Comparison of ENCODE assay signal across 8 mouse cellular contexts in the genomic region with DNA sequence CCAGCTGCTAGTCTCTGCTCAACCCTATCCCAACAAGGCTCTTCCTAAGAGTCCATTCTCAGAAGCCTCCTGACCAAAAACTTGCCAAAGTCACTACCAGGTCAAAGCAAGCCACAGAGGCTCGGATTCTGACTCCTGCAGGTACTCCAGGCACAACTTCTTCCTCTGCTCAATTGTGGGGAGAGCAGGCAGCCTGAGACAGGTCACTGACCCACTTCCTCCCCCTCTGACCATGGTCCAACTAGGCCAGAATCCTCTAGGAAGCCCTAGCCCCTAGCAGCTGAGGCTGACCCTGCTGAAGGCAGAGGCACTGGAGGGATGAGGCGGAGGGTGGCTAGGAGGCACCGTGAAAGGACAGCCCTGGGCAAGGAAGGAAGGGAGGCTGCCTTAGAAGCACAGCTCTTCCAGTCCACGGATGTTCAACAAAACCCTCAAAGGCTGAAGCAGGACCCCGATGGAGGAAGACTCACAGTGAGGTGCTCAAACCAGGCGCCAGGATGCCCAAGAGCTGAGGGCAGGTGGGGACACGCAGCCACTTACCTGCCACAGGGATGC. TPM values are rescaled to one million over a fixed set of nuclear protein-coding genes. Genes with fewer than 3 reads are reported as not detected.
DNase-seq lines count a peak whose midpoint lies in the region; ATAC-seq and TF ChIP-seq lines count a peak whose summit lies in the region.

No protein-coding gene starts in this region.

- peak overlapping the region; percentile 10 for H3ac ChIP-seq in myocyte (ENCODE audit: control insufficient read depth, insufficient read length)

- peaks cover 46% of the 10 kb centered on the region for H3K79me2 ChIP-seq in myocyte (ENCODE audit: control insufficient read depth, insufficient read depth)

- no peaks in the 10 kb centered on the region for H3K36me3 ChIP-seq in lung, embryonic 15.5 days
- H3K36me3 ChIP-seq in kidney, embryonic 14.5 days (ENCODE audit: control insufficient read depth, insufficient read depth, low read length): no peaks in the 10 kb centered on the region; the same call in 1 of the 2 replicates
- no peaks in the 10 kb centered on the region for H3K36me3 ChIP-seq in myocyte (ENCODE audit: control insufficient read depth, insufficient read depth)

- peak overlapping the region; percentile 51 for H3K9ac ChIP-seq in lung, embryonic 15.5 days
- H3K9ac ChIP-seq in kidney, embryonic 14.5 days (ENCODE audit: low read depth, low read length): peak overlapping the region; percentile 49

- TF ChIP-seq CTCF in embryonic fibroblast, embryonic 13.5 days (IDR thresholded peaks at IDR 0.05; ENCODE audit: borderline replicate concordance, insufficient read depth, low read length): no peak

- peak overlapping the region; percentile 93 for H3K27ac ChIP-seq in lung, embryonic 15.5 days
- peak overlapping the region; percentile 70 for H3K27ac ChIP-seq in embryonic fibroblast, embryonic 13.5 days (ENCODE audit: insufficient read depth, low read length)
- H3K27ac ChIP-seq in kidney, embryonic 14.5 days (ENCODE audit: low read depth, low read length): peak overlapping the region; percentile 62; the same call in 1 of the 2 replicates

- H3K9me3 ChIP-seq in lung, embryonic 15.5 days: no peaks in the 10 kb centered on the region
- H3K9me3 ChIP-seq in kidney, embryonic 14.5 days (ENCODE audit: control insufficient read depth, low read length): no peaks in the 10 kb centered on the region

- no peak for DNase-seq in lung, postnatal 36 days
- no peak for DNase-seq in left cerebral cortex, adult 18-20 months (ENCODE audit: low spot score in 2 of 2)
- no peak for DNase-seq in spleen, postnatal 4 days (ENCODE audit: low spot score in 2 of 2)
- no peak for DNase-seq in cerebellum, postnatal 14 days

- no peak for TF ChIP-seq POLR2A in embryonic fibroblast, embryonic 13.5 days (IDR thresholded peaks at IDR 0.05; ENCODE audit: low read depth, low read length)
- no peak for TF ChIP-seq POLR2A in myocyte (IDR thresholded peaks at IDR 0.05; ENCODE audit: insufficient read length, low read depth)

- WGBS in lung, embryonic 15.5 days: 39% methylated on average over 7 of the region's 7 CpGs
- 63% methylated on average over 7 of the region's 7 CpGs for WGBS in kidney, embryonic 14.5 days

- ATAC-seq in lung, embryonic 15.5 days (ENCODE audit: borderline replicate concordance, extremely low read depth, low FRiP score, low TSS enrichment): no peak
- ATAC-seq in kidney, embryonic 14.5 days (ENCODE audit: low FRiP score, low TSS enrichment): no peak

- H3K4me2 ChIP-seq in lung, embryonic 15.5 days: peak overlapping the region; percentile 89
- peak overlapping the region; percentile 56 for H3K4me2 ChIP-seq in kidney, embryonic 14.5 days (replicated peaks; ENCODE audit: low read depth, low read length)
- H3K4me2 ChIP-seq in myocyte (ENCODE audit: low read depth): peak overlapping the region; percentile 97

- H3K27me3 ChIP-seq in lung, embryonic 15.5 days: no peaks in the 10 kb centered on the region
- H3K27me3 ChIP-seq in kidney, embryonic 14.5 days (ENCODE audit: control insufficient read depth, insufficient read depth, low read length): no peaks in the 10 kb centered on the region
- no peaks in the 10 kb centered on the region for H3K27me3 ChIP-seq in myocyte (ENCODE audit: control insufficient read depth, insufficient read depth, insufficient read length)

- peaks cover 85% of the 10 kb centered on the region for H3K4me1 ChIP-seq in lung, embryonic 15.5 days
- peaks cover 26% of the 10 kb centered on the region for H3K4me1 ChIP-seq in embryonic fibroblast, embryonic 13.5 days (ENCODE audit: control insufficient read depth, insufficient read depth, low read length)
- H3K4me1 ChIP-seq in kidney, embryonic 14.5 days (ENCODE audit: control insufficient read depth, insufficient read depth, low read length): peaks cover 78% of the 10 kb centered on the region

- H3K4me3 ChIP-seq in lung, embryonic 15.5 days: peak overlapping the region; percentile 50
- peak overlapping the region; percentile 48 for H3K4me3 ChIP-seq in embryonic fibroblast, embryonic 13.5 days (ENCODE audit: insufficient read depth, low read length)
- peak overlapping the region; percentile 32 for H3K4me3 ChIP-seq in kidney, embryonic 14.5 days (ENCODE audit: low read length)
- peak overlapping the region; percentile 29 for H3K4me3 ChIP-seq in myocyte

TF ChIP-seq in myocyte, 11 proteins besides CTCF, POLR2A, EP300 and RAD21:
- TF ChIP-seq MYOG (IDR thresholded peaks at IDR 0.05; ENCODE audit: control insufficient read depth in 1 of 3, insufficient read depth in 1 of 3, insufficient read length in 2 of 3, low read depth in 2 of 3) (peak in 2 of 3 experiments; percentile 8 to 17), MAX (IDR thresholded peaks at IDR 0.05; ENCODE audit: low read depth) (no peak)

RNA-seq across cellular contexts. Expression of a gene that starts 12.0 kb away (rescaled TPM):
- 71.3 and 76.7 TPM in 2 replicates for polyA plus RNA-seq in lung, embryonic 15.5 days (2015; fragmentation: Nextera tagmentation; extraction: Ambion mirVana)
- 47.8 and 54.9 TPM in 2 replicates for polyA plus RNA-seq in embryonic fibroblast, embryonic 13.5 days (2011; ENCODE audit: insufficient read length, low read depth, missing spikeins)
- polyA plus RNA-seq in kidney, embryonic 14.5 days (2014; fragmentation: Nextera tagmentation; extraction: Ambion mirVana): 21.6 and 29.1 TPM in 2 replicates
- polyA plus RNA-seq in myocyte (2012; fragmentation: generic; extraction: Trizol): 77.3 TPM
- total RNA-seq in left cerebral cortex, adult 18-20 months (2021): 100 to 1,000 TPM; 298 to 303 TPM

RNA-seq across cellular contexts. Expression of a gene that starts 28.5 kb away (rescaled TPM):
- polyA plus RNA-seq in lung, embryonic 15.5 days (2015; fragmentation: Nextera tagmentation; extraction: Ambion mirVana): 31.5 and 33.3 TPM in 2 replicates
- polyA plus RNA-seq in embryonic fibroblast, embryonic 13.5 days (2011; ENCODE audit: insufficient read length, low read depth, missing spikeins): 37.9 and 40.0 TPM in 2 replicates
- 42.5 and 50.6 TPM in 2 replicates for polyA plus RNA-seq in kidney, embryonic 14.5 days (2014; fragmentation: Nextera tagmentation; extraction: Ambion mirVana)
- polyA plus RNA-seq in myocyte (2012; fragmentation: generic; extraction: Trizol): 58.1 TPM
- 10 to 100 TPM; 67.9 to 68.2 TPM for total RNA-seq in left cerebral cortex, adult 18-20 months (2021)

RNA-seq across cellular contexts. Expression of a gene that starts 30.7 kb away (rescaled TPM):
- 19.9 and 20.4 TPM in 2 replicates for polyA plus RNA-seq in lung, embryonic 15.5 days (2015; fragmentation: Nextera tagmentation; extraction: Ambion mirVana)
- 6.5 and 10.2 TPM in 2 replicates for polyA plus RNA-seq in embryonic fibroblast, embryonic 13.5 days (2011; ENCODE audit: insufficient read length, low read depth, missing spikeins)
- polyA plus RNA-seq in kidney, embryonic 14.5 days (2014; fragmentation: Nextera tagmentation; extraction: Ambion mirVana): 18.2 and 22.9 TPM in 2 replicates
- polyA plus RNA-seq in myocyte (2012; fragmentation: generic; extraction: Trizol): 4.4 TPM
- total RNA-seq in left cerebral cortex, adult 18-20 months (2021): 1 to 10 TPM; 1.0 to 2.3 TPM

RNA-seq across cellular contexts. Expression of a gene that starts 32.9 kb away (rescaled TPM):
- 112 and 136 TPM in 2 replicates for polyA plus RNA-seq in lung, embryonic 15.5 days (2015; fragmentation: Nextera tagmentation; extraction: Ambion mirVana)
- polyA plus RNA-seq in embryonic fibroblast, embryonic 13.5 days (2011; ENCODE audit: insufficient read length, low read depth, missing spikeins): 113 and 124 TPM in 2 replicates
- polyA plus RNA-seq in kidney, embryonic 14.5 days (2014; fragmentation: Nextera tagmentation; extraction: Ambion mirVana): 93.9 and 106 TPM in 2 replicates
- 33.1 TPM for polyA plus RNA-seq in myocyte (2012; fragmentation: generic; extraction: Trizol)
- 10 to 100 TPM; 55.0 to 64.2 TPM for total RNA-seq in left cerebral cortex, adult 18-20 months (2021)

RNA-seq across cellular contexts. Expression of a gene that starts 50.6 kb away (rescaled TPM):
- polyA plus RNA-seq in lung, embryonic 15.5 days (2015; fragmentation: Nextera tagmentation; extraction: Ambion mirVana): 0.09 and 0.10 TPM in 2 replicates
- 0.37 and 0.45 TPM in 2 replicates for polyA plus RNA-seq in embryonic fibroblast, embryonic 13.5 days (2011; ENCODE audit: insufficient read length, low read depth, missing spikeins)
- 0.09 TPM in 1 of 2 replicates, not detected in the other for polyA plus RNA-seq in kidney, embryonic 14.5 days (2014; fragmentation: Nextera tagmentation; extraction: Ambion mirVana)
- polyA plus RNA-seq in myocyte (2012; fragmentation: generic; extraction: Trizol): 5.1 TPM
- total RNA-seq in left cerebral cortex, adult 18-20 months (2021): 1 to 10 TPM; 2.2 to 2.9 TPM
